Mouse (Mus musculus) lung, adult 2 months (tissue): ENCODE data around the gene Alox15.

Experiments used
- CTCF ChIP-seq: fragments of 200-500 bp; IDR thresholded peaks from 2 replicates; pipeline ENCODE4 v1.5.1; 2011; ENCODE audit warnings: mild to moderate bottlenecking, low read length, control low read depth; ENCODE audit not compliant: insufficient read depth
- POLR2A ChIP-seq: fragments of 200-500 bp; IDR thresholded peaks from 2 replicates; pipeline ENCODE4 v1.6.1; 2011; ENCODE audit warnings: low read depth, mild to moderate bottlenecking, control low read depth, low read length, borderline replicate concordance; ENCODE audit errors: extremely low read depth

GRCm38 (mm10) chr11:70345061-70345460, 6.8 kb downstream of the Alox15 start:
- TF ChIP-seq CTCF = no peak
- no peak for TF ChIP-seq POLR2A
